Mouse (Mus musculus): ENCODE data around the gene P2rx7. TPM values are rescaled to one million over a fixed set of nuclear protein-coding genes. Genes with fewer than 3 reads are reported as not detected.

Gene P2rx7
- polyA plus RNA-seq, 1 experiment from 2014 or later = 4.0 TPM

DNA sequence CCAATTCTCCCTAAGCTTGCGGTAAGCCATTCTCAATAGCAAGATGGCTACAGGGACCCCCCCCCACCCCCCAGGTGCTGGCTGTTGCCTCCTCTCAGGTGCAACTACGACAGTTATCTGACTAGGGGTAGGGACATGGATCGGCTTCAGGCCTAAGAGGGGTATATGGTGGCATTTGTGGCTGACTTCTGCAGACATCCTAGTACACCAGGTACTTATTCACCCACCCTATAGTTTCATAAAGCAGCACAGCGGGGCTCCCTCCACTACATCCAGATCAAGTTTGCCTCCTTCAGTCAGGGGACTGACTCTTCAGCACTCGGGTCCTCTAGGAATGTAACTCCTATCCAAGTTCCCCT is 63.2 kb downstream of the P2rx7 start:
- 40% methylated on average over 5 of the region's 5 CpGs for WGBS
- peak overlapping the region; percentile 83 for H3K27ac ChIP-seq

DNA sequence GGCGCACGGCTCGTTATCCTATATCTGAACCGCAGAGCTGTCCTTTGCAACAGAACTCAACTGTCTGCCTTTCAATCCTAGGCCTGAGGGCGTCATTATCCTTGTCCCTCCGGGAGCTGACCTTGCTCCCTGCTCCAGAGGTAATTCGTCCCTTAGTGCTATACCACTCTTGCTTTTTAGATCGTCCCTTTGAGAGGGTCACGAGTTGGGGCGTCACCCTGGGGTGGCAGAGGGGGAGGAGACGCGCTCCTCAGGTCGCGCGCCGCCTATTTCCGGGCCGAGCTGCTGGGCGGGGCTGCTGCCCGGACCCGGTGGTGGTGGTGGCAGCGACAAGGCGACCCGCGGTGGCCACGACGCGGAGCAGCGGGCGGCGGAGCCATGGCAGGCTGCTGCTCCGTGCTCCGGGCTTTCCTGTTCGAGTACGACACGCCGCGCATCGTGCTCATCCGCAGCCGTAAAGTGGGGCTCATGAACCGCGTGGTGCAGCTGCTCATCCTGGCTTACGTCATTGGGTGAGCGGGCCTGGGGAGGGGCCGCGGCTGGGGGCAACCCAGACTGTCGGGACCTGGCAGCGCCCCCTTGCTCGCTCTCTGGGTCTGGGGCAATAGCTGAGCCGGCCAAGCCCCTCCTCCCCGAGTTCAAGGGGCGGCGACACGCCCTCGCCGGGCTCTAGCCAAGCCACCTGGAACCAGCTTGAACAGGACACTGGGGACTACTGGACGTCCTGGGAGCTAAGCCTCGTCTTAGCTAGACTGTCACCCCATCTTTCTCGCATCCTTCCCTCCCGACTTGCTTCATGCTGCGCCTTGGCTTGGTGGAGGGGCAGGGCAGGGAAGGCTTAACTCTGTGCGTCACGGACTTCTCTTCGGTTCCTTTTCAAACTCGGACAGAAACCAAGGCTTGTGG is 63.8 kb downstream of the P2rx7 start, which contains the start of gene P2rx4:
P2rx4 (plus strand) TSS at position 269 of the 906 bp plus-strand sequence.
- DNase-seq (ENCODE audit: low spot score) = peak; percentile 84
- Histone ChIP-seq H3K27ac (peak within 1 kb of the TSS; percentile 83), H3K4me1 (replicated peaks; ENCODE audit: control insufficient read depth, insufficient read depth, low read length) (peaks cover 15% of the 10 kb centered on the region), H3K4me2 (replicated peaks) (peak within 1 kb of the TSS; percentile 71), H3K9me3 (ENCODE audit: control insufficient read depth, low read length) (no peaks in the 10 kb centered on the region), H3K36me3 (replicated peaks; ENCODE audit: control insufficient read depth, insufficient read depth) (no peaks in the 10 kb centered on the region), H3K4me3 (replicated peaks; ENCODE audit: low read length) (peak within 1 kb of the TSS; percentile 48), H3K9ac (peak within 1 kb of the TSS; percentile 73), H3K27me3 (ENCODE audit: control insufficient read depth, insufficient read depth, low read length) (no peaks in the 10 kb centered on the region)
- WGBS = under 1% methylated on average over 66 of the region's 66 CpGs
- ATAC-seq (ENCODE audit: low FRiP score) = peak; percentile 89

More for the DNA sequence above, 63.2 kb downstream of the P2rx7 start:
- ATAC-seq (ENCODE audit: low FRiP score) (0 out of 2 replicates have a peak, but pooled peaks have one; percentile 7), DNase-seq (ENCODE audit: low spot score) (no peak)
- Histone ChIP-seq H3K9ac (peak overlapping the region; percentile 73), H3K4me1 (replicated peaks; ENCODE audit: control insufficient read depth, insufficient read depth, low read length) (peaks cover 15% of the 10 kb centered on the region), H3K4me2 (replicated peaks) (peak overlapping the region; percentile 71), H3K4me3 (replicated peaks; ENCODE audit: low read length) (peak overlapping the region; percentile 48), H3K9me3 (ENCODE audit: control insufficient read depth, low read length) (no peaks in the 10 kb centered on the region), H3K27me3 (ENCODE audit: control insufficient read depth, insufficient read depth, low read length) (no peaks in the 10 kb centered on the region), H3K36me3 (replicated peaks; ENCODE audit: control insufficient read depth, insufficient read depth) (no peaks in the 10 kb centered on the region)

DNA sequence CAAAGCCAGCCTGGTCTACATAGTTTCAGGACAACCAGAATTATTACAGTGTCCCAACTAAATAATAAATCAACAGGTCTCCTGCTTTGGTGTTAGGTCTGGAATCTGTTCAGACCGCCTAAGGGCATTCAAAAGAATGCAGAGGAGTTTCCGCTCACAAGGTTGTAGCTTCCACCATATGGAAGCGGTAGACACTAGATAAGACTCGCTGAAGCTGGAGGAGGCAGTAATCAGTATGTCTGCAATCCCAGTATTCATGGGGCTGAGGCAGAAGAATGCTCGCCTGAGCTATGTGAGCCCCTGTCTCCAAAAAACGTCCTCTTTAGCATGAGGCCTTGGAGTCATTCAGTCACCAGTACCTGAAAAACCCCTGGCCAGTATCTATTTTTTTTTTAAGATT is 65.1 kb downstream of the P2rx7 start:
- 86% methylated on average over 6 of the region's 6 CpGs for WGBS
- DNase-seq (ENCODE audit: low spot score) = no peak
- Histone ChIP-seq H3K4me1 (replicated peaks; ENCODE audit: control insufficient read depth, insufficient read depth, low read length) (peaks cover 15% of the 10 kb centered on the region), H3K4me2 (replicated peaks) (no peak overlapping the region; the same call in 1 of the 2 replicates), H3K9me3 (ENCODE audit: control insufficient read depth, low read length) (no peaks in the 10 kb centered on the region), H3K4me3 (replicated peaks; ENCODE audit: low read length) (no peak overlapping the region), H3K27me3 (ENCODE audit: control insufficient read depth, insufficient read depth, low read length) (no peaks in the 10 kb centered on the region), H3K9ac (no peak overlapping the region), H3K27ac (no peak overlapping the region), H3K36me3 (replicated peaks; ENCODE audit: control insufficient read depth, insufficient read depth) (no peaks in the 10 kb centered on the region)
- no peak for ATAC-seq (ENCODE audit: low FRiP score)

DNA sequence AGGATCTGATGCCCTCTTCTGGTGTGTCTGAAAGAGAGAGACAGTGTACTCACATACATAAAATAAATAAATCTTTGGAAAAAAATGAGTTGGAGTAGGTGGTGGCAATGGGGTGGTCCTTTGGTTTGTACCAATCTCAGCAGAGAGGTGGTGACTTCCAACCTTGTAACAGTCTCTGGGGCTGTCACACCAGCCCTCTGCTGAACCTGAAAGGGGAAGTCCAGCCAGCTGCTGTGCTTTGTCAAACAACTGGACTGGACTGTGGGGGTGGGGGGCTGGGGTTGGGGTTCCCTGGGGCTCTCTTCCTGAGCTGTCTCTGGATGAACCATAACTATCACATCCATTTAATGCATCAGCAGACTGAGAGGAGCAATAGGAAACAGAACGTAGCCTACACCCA is 72.0 kb downstream of the P2rx7 start:
- ATAC-seq (ENCODE audit: low FRiP score) (no peak), DNase-seq (ENCODE audit: low spot score) (no peak)
- H3K9ac ChIP-seq = no peak overlapping the region
- no peak overlapping the region for H3K27ac ChIP-seq
- WGBS = 83% methylated on average over 1 of the region's 1 CpGs
- no peaks in the 10 kb centered on the region for H3K9me3 ChIP-seq (ENCODE audit: control insufficient read depth, low read length)
- no peak overlapping the region for H3K4me3 ChIP-seq (replicated peaks; ENCODE audit: low read length)
- H3K4me1 ChIP-seq (replicated peaks; ENCODE audit: control insufficient read depth, insufficient read depth, low read length) = no peaks in the 10 kb centered on the region
- no peaks in the 10 kb centered on the region for H3K27me3 ChIP-seq (ENCODE audit: control insufficient read depth, insufficient read depth, low read length)
- H3K4me2 ChIP-seq (replicated peaks) = no peak overlapping the region
- H3K36me3 ChIP-seq (replicated peaks; ENCODE audit: control insufficient read depth, insufficient read depth) = no peaks in the 10 kb centered on the region; the same call in 1 of the 2 replicates

DNA sequence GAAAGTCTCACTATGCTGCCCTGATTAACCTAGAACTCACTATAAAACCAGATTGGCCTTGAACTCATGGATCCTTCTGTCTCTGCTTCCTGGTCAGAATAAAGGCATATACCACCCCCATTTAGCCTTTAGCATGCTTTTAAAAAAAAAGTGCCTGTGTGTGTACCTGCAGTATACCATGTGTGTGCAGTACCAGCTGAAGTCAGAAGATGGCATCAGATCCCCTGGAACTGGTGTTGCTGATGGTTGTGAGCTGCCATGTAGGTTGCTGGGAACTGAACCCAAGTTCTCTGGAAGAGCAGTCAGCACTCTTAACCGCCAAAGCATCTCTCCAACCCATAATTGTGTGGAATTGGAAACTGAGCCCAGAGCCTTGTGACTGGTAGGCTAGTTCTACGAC is 73.1 kb downstream of the P2rx7 start:
- Histone ChIP-seq H3K4me1 (replicated peaks; ENCODE audit: control insufficient read depth, insufficient read depth, low read length) (no peaks in the 10 kb centered on the region), H3K4me3 (replicated peaks; ENCODE audit: low read length) (no peak overlapping the region), H3K27me3 (ENCODE audit: control insufficient read depth, insufficient read depth, low read length) (no peaks in the 10 kb centered on the region), H3K36me3 (replicated peaks; ENCODE audit: control insufficient read depth, insufficient read depth) (no peaks in the 10 kb centered on the region; the same call in 1 of the 2 replicates), H3K4me2 (replicated peaks) (no peak overlapping the region), H3K9me3 (ENCODE audit: control insufficient read depth, low read length) (no peaks in the 10 kb centered on the region), H3K27ac (no peak overlapping the region), H3K9ac (no peak overlapping the region)
- 96% methylated on average over 2 of the region's 2 CpGs for WGBS
- DNase-seq (ENCODE audit: low spot score) (no peak), ATAC-seq (ENCODE audit: low FRiP score) (no peak)

DNA sequence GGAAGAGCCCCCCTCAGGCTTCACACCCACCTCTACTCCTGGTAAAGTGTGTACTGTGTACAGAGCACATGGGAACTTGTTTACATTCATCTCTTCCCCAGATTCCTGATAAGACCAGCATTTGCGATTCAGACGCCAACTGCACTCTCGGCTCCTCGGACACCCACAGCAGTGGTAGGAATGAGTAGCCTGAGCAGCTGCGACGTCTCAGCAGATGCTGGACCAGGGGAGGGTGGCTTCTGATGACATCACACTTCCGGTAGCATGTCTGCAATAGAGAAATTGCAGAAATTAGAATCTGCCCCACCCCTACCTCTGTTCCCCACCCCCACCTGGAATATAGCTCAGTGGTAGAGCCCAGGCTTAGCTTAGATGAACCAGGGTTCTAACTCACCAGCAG is 74.7 kb downstream of the P2rx7 start:
- DNase-seq (ENCODE audit: low spot score) (no peak), ATAC-seq (ENCODE audit: low FRiP score) (no peak)
- Histone ChIP-seq H3K4me3 (replicated peaks; ENCODE audit: low read length) (no peak overlapping the region), H3K4me1 (replicated peaks; ENCODE audit: control insufficient read depth, insufficient read depth, low read length) (no peaks in the 10 kb centered on the region), H3K9ac (no peak overlapping the region), H3K27ac (no peak overlapping the region), H3K27me3 (ENCODE audit: control insufficient read depth, insufficient read depth, low read length) (no peaks in the 10 kb centered on the region), H3K36me3 (replicated peaks; ENCODE audit: control insufficient read depth, insufficient read depth) (no peaks in the 10 kb centered on the region; the same call in 1 of the 2 replicates), H3K4me2 (replicated peaks) (no peak overlapping the region), H3K9me3 (ENCODE audit: control insufficient read depth, low read length) (peaks cover 3% of the 10 kb centered on the region; the same call in 1 of the 2 replicates)
- WGBS = 89% methylated on average over 7 of the region's 7 CpGs

DNA sequence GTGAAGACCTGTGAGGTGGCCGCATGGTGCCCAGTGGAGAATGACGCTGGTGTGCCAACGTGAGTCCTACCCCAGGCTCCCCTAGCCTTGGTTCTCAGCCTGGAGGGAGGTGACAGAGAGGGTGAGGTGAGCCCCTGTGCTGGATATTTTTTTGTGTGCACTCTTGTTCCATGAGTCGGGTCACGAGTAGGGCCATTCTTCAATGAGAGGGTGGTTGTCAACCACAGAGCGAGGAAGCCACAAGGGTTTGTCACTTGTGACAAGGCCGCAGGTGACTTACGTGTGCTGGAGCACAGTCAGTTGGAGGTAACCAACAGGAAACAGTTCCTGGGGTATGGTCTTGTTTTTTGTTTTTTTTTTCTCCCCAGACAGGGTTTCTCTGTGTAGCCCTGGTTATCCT is 75.5 kb downstream of the P2rx7 start:
- WGBS = 95% methylated on average over 8 of the region's 8 CpGs
- ATAC-seq (ENCODE audit: low FRiP score) = no peak

DNA sequence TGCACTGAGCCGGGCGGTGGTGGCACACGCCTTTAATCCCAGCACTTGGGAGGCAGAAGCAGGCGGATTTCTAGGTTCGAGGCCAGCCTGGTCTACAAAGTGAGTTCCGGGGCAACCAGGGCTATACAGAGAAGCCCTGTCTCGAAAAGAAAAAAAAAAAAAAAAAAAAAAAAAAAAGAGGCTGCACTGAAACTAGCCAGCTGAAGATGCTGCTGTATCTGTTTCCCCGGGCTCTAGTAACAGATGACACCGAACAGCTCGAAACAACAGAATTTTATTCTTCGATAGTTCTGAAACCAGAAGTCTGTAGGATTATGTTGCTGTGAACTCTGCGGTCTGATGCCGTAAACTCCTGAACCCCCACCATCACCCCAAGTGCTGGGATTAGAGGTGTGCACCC is 81.7 kb downstream of the P2rx7 start:
- DNase-seq (ENCODE audit: low spot score) (no peak), ATAC-seq (ENCODE audit: low FRiP score) (no peak)
- H3K27me3 ChIP-seq (ENCODE audit: control insufficient read depth, insufficient read depth, low read length) = no peaks in the 10 kb centered on the region
- H3K36me3 ChIP-seq (replicated peaks; ENCODE audit: control insufficient read depth, insufficient read depth) = no peaks in the 10 kb centered on the region; the same call in 1 of the 2 replicates
- no peak overlapping the region for H3K9ac ChIP-seq
- H3K27ac ChIP-seq = no peak overlapping the region
- no peak overlapping the region for H3K4me3 ChIP-seq (replicated peaks; ENCODE audit: low read length)
- H3K9me3 ChIP-seq (ENCODE audit: control insufficient read depth, low read length) = peaks cover 4% of the 10 kb centered on the region; the same call in 1 of the 2 replicates
- no peak overlapping the region for H3K4me2 ChIP-seq (replicated peaks)
- 93% methylated on average over 13 of the region's 13 CpGs for WGBS
- H3K4me1 ChIP-seq (replicated peaks; ENCODE audit: control insufficient read depth, insufficient read depth, low read length) = no peaks in the 10 kb centered on the region

More for the DNA sequence above, 75.5 kb downstream of the P2rx7 start:
- no peaks in the 10 kb centered on the region for H3K4me1 ChIP-seq (replicated peaks; ENCODE audit: control insufficient read depth, insufficient read depth, low read length)
- no peak overlapping the region for H3K4me3 ChIP-seq (replicated peaks; ENCODE audit: low read length)
- no peak for DNase-seq (ENCODE audit: low spot score)
- peaks cover 4% of the 10 kb centered on the region; the same call in 1 of the 2 replicates for H3K9me3 ChIP-seq (ENCODE audit: control insufficient read depth, low read length)
- no peaks in the 10 kb centered on the region for H3K27me3 ChIP-seq (ENCODE audit: control insufficient read depth, insufficient read depth, low read length)
- H3K36me3 ChIP-seq (replicated peaks; ENCODE audit: control insufficient read depth, insufficient read depth) = no peaks in the 10 kb centered on the region; the same call in 1 of the 2 replicates
- H3K9ac ChIP-seq = no peak overlapping the region
- no peak overlapping the region for H3K4me2 ChIP-seq (replicated peaks)
- no peak overlapping the region for H3K27ac ChIP-seq

DNA sequence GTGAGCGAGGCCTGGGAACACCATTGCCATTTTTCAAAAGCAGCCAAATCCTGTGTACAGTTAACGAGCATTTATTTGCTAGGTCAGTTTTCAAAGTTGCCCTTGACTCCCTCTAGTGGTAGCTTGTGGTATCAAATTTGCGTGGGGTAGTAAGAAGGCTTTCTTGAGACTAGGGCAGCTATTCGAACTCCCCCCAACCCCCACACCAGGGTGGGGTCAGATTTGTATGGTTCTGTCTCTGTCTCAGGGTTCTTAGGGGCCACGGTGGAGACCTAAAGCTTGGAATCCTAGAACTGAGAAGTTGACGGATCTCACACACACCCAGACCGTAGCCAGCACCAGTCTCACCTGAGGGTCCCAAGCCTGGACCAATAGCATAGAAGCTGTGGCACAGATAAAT is 82.4 kb downstream of the P2rx7 start:
- Histone ChIP-seq H3K4me1 (replicated peaks; ENCODE audit: control insufficient read depth, insufficient read depth, low read length) (no peaks in the 10 kb centered on the region), H3K4me3 (replicated peaks; ENCODE audit: low read length) (no peak overlapping the region), H3K27me3 (ENCODE audit: control insufficient read depth, insufficient read depth, low read length) (no peaks in the 10 kb centered on the region), H3K9me3 (ENCODE audit: control insufficient read depth, low read length) (peaks cover 4% of the 10 kb centered on the region; the same call in 1 of the 2 replicates), H3K36me3 (replicated peaks; ENCODE audit: control insufficient read depth, insufficient read depth) (no peaks in the 10 kb centered on the region; the same call in 1 of the 2 replicates), H3K27ac (no peak overlapping the region), H3K4me2 (replicated peaks) (no peak overlapping the region), H3K9ac (no peak overlapping the region)
- DNase-seq (ENCODE audit: low spot score) (peak; percentile 94), ATAC-seq (ENCODE audit: low FRiP score) (peak; percentile 40; the same call in 1 of the 2 replicates)
- WGBS = 17% methylated on average over 7 of the region's 7 CpGs
